Mouse (Mus musculus) small intestine, adult 2 months (tissue): ENCODE measurements at regions not wholly inside any gene's neighbourhood (a gene's known extent, or its start where the extent isn't known, plus 50 kb on each side); places are given as distances from the start of the nearest gene placed in this dataset.

Source experiments
- CTCF ChIP-seq: fragments of 200-500 bp; IDR thresholded peaks from 2 replicates; pipeline ENCODE4 v1.5.1; 2012; ENCODE audit warnings: low read depth, mild to moderate bottlenecking, control low read depth, inconsistent platforms, low read length, moderate library complexity, mixed read lengths; ENCODE audit not compliant: insufficient replicate concordance, insufficient read length; ENCODE audit errors: extremely low read depth
- POLR2A ChIP-seq: fragments of 200-500 bp; IDR thresholded peaks from 2 replicates; pipeline ENCODE4 v1.6.1; 2012; ENCODE audit warnings: low read depth, mild to moderate bottlenecking, control low read depth, inconsistent platforms, low read length, moderate library complexity

- TF ChIP-seq CTCF (no peak), POLR2A (no peak)
Observed at GRCm38 (mm10) chr14:80536044-80536745, 552.3 kb downstream of the Olfm4 start.
